Mouse (Mus musculus) spleen, adult 2 months (tissue): ENCODE measurements around the gene Mfng. TPM values are rescaled to one million over a fixed set of nuclear protein-coding genes. Genes with fewer than 3 reads are reported as not detected.

Experiments
- DNase-seq, 2 experiments: peaks; one replicate each; pipeline versions ENCODE4 v3.0.0 to v3.0.0-alpha.2; 2012 to 2021; ENCODE audit warnings: low spot score in 2 of 2, low read depth in 1 of 2
- H3K27ac ChIP-seq: fragments of 200-500 bp; 2 replicates; pipeline ENCODE4 v1.5.1; 2012; ENCODE audit warnings: low read length, inconsistent platforms; ENCODE audit not compliant: insufficient read depth
- H3K27me3 ChIP-seq: fragments of 200-500 bp; 2 replicates; pipeline ENCODE4 v1.6.1; 2012; ENCODE audit warnings: mild to moderate bottlenecking, moderate library complexity, low read length, inconsistent platforms; ENCODE audit not compliant: control insufficient read depth, insufficient read depth
- H3K36me3 ChIP-seq: fragments of 200-500 bp; 2 replicates; pipeline ENCODE4 v1.6.1; 2012; ENCODE audit warnings: mild to moderate bottlenecking, low read length, inconsistent platforms; ENCODE audit not compliant: control insufficient read depth, insufficient read depth
- H3K4me1 ChIP-seq: fragments of 200-500 bp; 2 replicates; pipeline ENCODE4 v1.6.1; 2011; ENCODE audit warnings: inconsistent platforms; ENCODE audit not compliant: control insufficient read depth, insufficient read depth, insufficient read length
- H3K4me3 ChIP-seq: fragments of 200-500 bp; 2 replicates; pipeline ENCODE4 v1.5.1; 2011; ENCODE audit warnings: mild to moderate bottlenecking, inconsistent platforms; ENCODE audit not compliant: insufficient read depth, insufficient read length; ENCODE audit errors: extremely low read depth
- CTCF ChIP-seq: fragments of 200-500 bp; IDR thresholded peaks from 2 replicates; pipeline ENCODE4 v1.5.1; 2011; ENCODE audit warnings: mild to moderate bottlenecking, inconsistent platforms; ENCODE audit not compliant: insufficient read depth, insufficient read length, insufficient replicate concordance; ENCODE audit errors: extremely low read depth
- POLR2A ChIP-seq: fragments of 200-500 bp; IDR thresholded peaks from 2 replicates; pipeline ENCODE4 v1.6.1; 2011; ENCODE audit warnings: low read depth, low read length, inconsistent platforms
- WGBS: fragments of 180-500 bp; shearing (Covaris S2); methylation state at CpG from one replicate; pipeline ENCODE4 v1.1.7; 2018; 5-methylcytosine and 5-hydroxymethylcytosine counted together
- polyA plus RNA-seq: library from polyadenylated mRNA; depleted of rRNA; stranded (reverse); fragments of >200 nt; gene quantifications from 2 replicates; pipeline ENCODE4 v1.2.3, GENCODE M21; 2012; rRNA removed

Gene Mfng
- polyA plus RNA-seq, 1 experiment: 66.0 TPM

- no peak overlapping the region for H3K4me3 ChIP-seq
- H3K36me3 ChIP-seq: no peaks in the 10 kb centered on the region
- H3K27me3 ChIP-seq: peaks cover 6% of the 10 kb centered on the region
- H3K4me1 ChIP-seq: peaks cover 8% of the 10 kb centered on the region; the same call in 1 of the 2 replicates
- WGBS: 7% methylated on average over 53 of the region's 53 CpGs
- peak in 1 of 2 experiments; percentile 57 for DNase-seq
- no peak overlapping the region for H3K27ac ChIP-seq
- TF ChIP-seq CTCF (no peak), POLR2A (no peak)
Measured at GRCm38 (mm10) chr15:78712335-78713258, 60.7 kb downstream of the Mfng start.

GRCm38 (mm10) chr15:78711935-78712334 is 61.3 kb downstream of the Mfng start:
- Histone ChIP-seq H3K36me3 (no peaks in the 10 kb centered on the region), H3K27ac (no peak overlapping the region), H3K4me1 (peaks cover 8% of the 10 kb centered on the region; the same call in 1 of the 2 replicates), H3K4me3 (no peak overlapping the region), H3K27me3 (peaks cover 1% of the 10 kb centered on the region)
- TF ChIP-seq POLR2A (no peak), CTCF (no peak)
- WGBS: 62% methylated on average over 7 of the region's 7 CpGs
- no peak for DNase-seq

GRCm38 (mm10) chr15:78710634-78711033 is 62.6 kb downstream of the Mfng start:
- Histone ChIP-seq H3K36me3 (no peaks in the 10 kb centered on the region), H3K4me1 (peaks cover 8% of the 10 kb centered on the region; the same call in 1 of the 2 replicates), H3K4me3 (no peak overlapping the region), H3K27ac (no peak overlapping the region), H3K27me3 (no peaks in the 10 kb centered on the region; the same call in 1 of the 2 replicates)
- 40% methylated on average over 6 of the region's 6 CpGs for WGBS
- TF ChIP-seq POLR2A (no peak), CTCF (no peak)
- no peak for DNase-seq

- Histone ChIP-seq H3K4me1 (peaks cover 8% of the 10 kb centered on the region; the same call in 1 of the 2 replicates), H3K27ac (no peak overlapping the region), H3K27me3 (no peaks in the 10 kb centered on the region; the same call in 1 of the 2 replicates), H3K36me3 (no peaks in the 10 kb centered on the region), H3K4me3 (no peak overlapping the region)
- 46% methylated on average over 7 of the region's 7 CpGs for WGBS
- no peak for DNase-seq
- no peak for TF ChIP-seq CTCF
- TF ChIP-seq POLR2A: no peak
Measured at GRCm38 (mm10) chr15:78709767-78710166, 63.5 kb downstream of the Mfng start.

GRCm38 (mm10) chr15:78706630-78707029 is 66.6 kb downstream of the Mfng start:
- TF ChIP-seq POLR2A (no peak), CTCF (no peak)
- DNase-seq: no peak
- no peak overlapping the region for H3K4me3 ChIP-seq
- H3K4me1 ChIP-seq: no peaks in the 10 kb centered on the region
- H3K27me3 ChIP-seq: no peaks in the 10 kb centered on the region; the same call in 1 of the 2 replicates
- H3K36me3 ChIP-seq: no peaks in the 10 kb centered on the region
- H3K27ac ChIP-seq: no peak overlapping the region
- WGBS: 55% methylated on average over 3 of the region's 3 CpGs

Other genes starting within 250 kb of the Mfng start
- 22.9 and 23.6 TPM in 2 replicates for gene C1qtnf6, start 242.1 kb downstream of the Mfng start, polyA plus RNA-seq
- 0.26 TPM in 1 of 2 replicates, not detected in the other for gene Sstr3, start 228.8 kb downstream of the Mfng start, polyA plus RNA-seq
- 1,941 and 2,027 TPM in 2 replicates for gene Rac2, start 200.7 kb downstream of the Mfng start, polyA plus RNA-seq
- 136 and 148 TPM in 2 replicates for gene Cyth4, start 176.4 kb downstream of the Mfng start, polyA plus RNA-seq
- gene Elfn2, start 54.7 kb downstream of the Mfng start, polyA plus RNA-seq: 0.20 and 0.29 TPM in 2 replicates
- gene Card10, start 29.6 kb upstream of the Mfng start, polyA plus RNA-seq: 6.4 and 7.4 TPM in 2 replicates
- gene Cdc42ep1, start 69.1 kb upstream of the Mfng start, polyA plus RNA-seq: 29.6 and 31.3 TPM in 2 replicates
- gene Lgals2, start 82.1 kb upstream of the Mfng start, polyA plus RNA-seq: 0.32 and 0.73 TPM in 2 replicates
- 70.2 and 89.3 TPM in 2 replicates for gene Gga1, start 103.7 kb upstream of the Mfng start, polyA plus RNA-seq
- gene Gm49510, start 126.2 kb upstream of the Mfng start, polyA plus RNA-seq: 0.12 and 0.13 TPM in 2 replicates
- gene Sh3bp1, start 126.3 kb upstream of the Mfng start, polyA plus RNA-seq: 182 and 272 TPM in 2 replicates
- gene Pdxp, start 140.4 kb upstream of the Mfng start, polyA plus RNA-seq: 13.1 and 23.5 TPM in 2 replicates
- 75.4 and 93.0 TPM in 2 replicates for gene Lgals1, start 153.2 kb upstream of the Mfng start, polyA plus RNA-seq
- 14.2 TPM in 2 replicates for gene Nol12, start 161.5 kb upstream of the Mfng start, polyA plus RNA-seq
- gene Triobp, start 174.2 kb upstream of the Mfng start, polyA plus RNA-seq: 40.9 and 44.8 TPM in 2 replicates